Mouse (Mus musculus) heart, adult 8-10 months (tissue): ENCODE measurements around the gene Camk1. TPM values are rescaled to one million over a fixed set of nuclear protein-coding genes. Genes with fewer than 3 reads are reported as not detected.
"Not testable (repeated sequence)": the region's sequence is repeated elsewhere in the genome, so short reads cannot be mapped to it uniquely, and the experiment has no call there.

Experiments
- DNase-seq: peaks from one replicate; pipeline ENCODE4 v3.0.0; 2022; ENCODE audit warnings: low spot score
- total RNA-seq, 4 experiments: library from RNA; stranded (reverse); gene quantifications; 2 replicates each; pipeline ENCODE4 v1.2.4; 2022

The Camk1 gene
- total RNA-seq, 4 experiments from 2014 or later: 60.0 to 79.3 (median 71.7) TPM

GRCm38 (mm10) chr6:113361476-113361875, 17.7 kb upstream of the Camk1 start:
- no peak for DNase-seq

GRCm38 (mm10) chr6:113353696-113354095, 9.9 kb upstream of the Camk1 start:
- DNase-seq: no peak

GRCm38 (mm10) chr6:113352820-113353219, 9.0 kb upstream of the Camk1 start:
- no peak for DNase-seq

- DNase-seq: no peak
Observed at GRCm38 (mm10) chr6:113351653-113352052, 7.9 kb upstream of the Camk1 start.

GRCm38 (mm10) chr6:113351161-113351560, 7.4 kb upstream of the Camk1 start:
- no peak for DNase-seq

- DNase-seq: no peak
Observed at GRCm38 (mm10) chr6:113350538-113350937, 6.8 kb upstream of the Camk1 start.

GRCm38 (mm10) chr6:113346897-113347296, 3.1 kb upstream of the Camk1 start:
- DNase-seq: no peak

- DNase-seq: peak; percentile 87
Observed at GRCm38 (mm10) chr6:113344321-113344720, 537 bp upstream of the Camk1 start.

- no peak for DNase-seq
Observed at GRCm38 (mm10) chr6:113342297-113342696, 1.5 kb downstream of the Camk1 start.

GRCm38 (mm10) chr6:113341574-113341973, 2.2 kb downstream of the Camk1 start:
- peak; percentile 37 for DNase-seq

GRCm38 (mm10) chr6:113336852-113337620, 6.7 kb downstream of the Camk1 start:
- DNase-seq: peak; percentile 42

- DNase-seq: no peak
Observed at GRCm38 (mm10) chr6:113334216-113334615, 9.6 kb downstream of the Camk1 start.

- DNase-seq: peak; percentile 52
Observed at GRCm38 (mm10) chr6:113333137-113333950, 10.4 kb downstream of the Camk1 start.

- not testable (repeated sequence) for DNase-seq
Observed at GRCm38 (mm10) chr6:113332734-113333133, 11.1 kb downstream of the Camk1 start.

- DNase-seq: no peak
Observed at GRCm38 (mm10) chr6:113331721-113332120, 12.1 kb downstream of the Camk1 start.

GRCm38 (mm10) chr6:113330547-113330946, 13.2 kb downstream of the Camk1 start:
- no peak for DNase-seq

GRCm38 (mm10) chr6:113329396-113329795, 14.4 kb downstream of the Camk1 start:
- no peak for DNase-seq

GRCm38 (mm10) chr6:113326533-113327315, 17.1 kb downstream of the Camk1 start, which contains the start of gene Ogg1:
Gene Ogg1 (plus strand): TSS chr6:113326972.
- DNase-seq: peak; percentile 99

- DNase-seq: no peak
Observed at GRCm38 (mm10) chr6:113315972-113316371, 27.8 kb downstream of the Camk1 start.

- DNase-seq: no peak
Observed at GRCm38 (mm10) chr6:113308141-113308540, 35.6 kb downstream of the Camk1 start.

GRCm38 (mm10) chr6:113307481-113308121, 36.2 kb downstream of the Camk1 start:
- peak; percentile 40 for DNase-seq
